Mouse (Mus musculus): Measurements from ENCODE around the gene Cnksr2.

Cnksr2 gene

GRCm38 (mm10) chrX:158043057-158043843 is at the start of gene Cnksr2:
Cnksr2 (minus strand) TSS chrX:158043294.
- no peak for DNase-seq (ENCODE audit: extremely low read depth, low read depth)

- DNase-seq (ENCODE audit: extremely low read depth, low read depth), result no peak
Measured at GRCm38 (mm10) chrX:158043844-158044140, 698 bp upstream of the Cnksr2 start.

- DNase-seq (ENCODE audit: extremely low read depth, low read depth), result no peak
Measured at GRCm38 (mm10) chrX:158042255-158043056, 638 bp downstream of the Cnksr2 start.

- no peak for DNase-seq (ENCODE audit: extremely low read depth, low read depth)
Measured at GRCm38 (mm10) chrX:158041703-158042102, 1.4 kb downstream of the Cnksr2 start.

- peak; percentile 33 for DNase-seq (ENCODE audit: extremely low read depth, low read depth)
Measured at GRCm38 (mm10) chrX:157951698-157952097, 91.4 kb downstream of the Cnksr2 start.

- no peak for DNase-seq (ENCODE audit: extremely low read depth, low read depth)
Measured at GRCm38 (mm10) chrX:157949256-157949655, 93.8 kb downstream of the Cnksr2 start.

GRCm38 (mm10) chrX:157945121-157945520 is 98.0 kb downstream of the Cnksr2 start:
- DNase-seq (ENCODE audit: extremely low read depth, low read depth), result no peak

GRCm38 (mm10) chrX:157936611-157937010 is 106.5 kb downstream of the Cnksr2 start:
- DNase-seq (ENCODE audit: extremely low read depth, low read depth), result no peak

- no peak for DNase-seq (ENCODE audit: extremely low read depth, low read depth)
Measured at GRCm38 (mm10) chrX:157920093-157920492, 123.0 kb downstream of the Cnksr2 start.

- DNase-seq (ENCODE audit: extremely low read depth, low read depth), result no peak
Measured at GRCm38 (mm10) chrX:157829983-157830382, 213.1 kb downstream of the Cnksr2 start.

GRCm38 (mm10) chrX:157818921-157819260 is 224.2 kb downstream of the Cnksr2 start:
- no peak for DNase-seq (ENCODE audit: extremely low read depth, low read depth)

- DNase-seq (ENCODE audit: extremely low read depth, low read depth), result no peak
Measured at GRCm38 (mm10) chrX:157818207-157818920, 224.7 kb downstream of the Cnksr2 start, which contains the start of gene Klhl34. Klhl34 (plus strand) TSS chrX:157818435.

GRCm38 (mm10) chrX:157817571-157818206 is 225.4 kb downstream of the Cnksr2 start:
- DNase-seq (ENCODE audit: extremely low read depth, low read depth), result no peak

- no peak for DNase-seq (ENCODE audit: extremely low read depth, low read depth)
Measured at GRCm38 (mm10) chrX:157809721-157810120, 233.4 kb downstream of the Cnksr2 start.

- DNase-seq (ENCODE audit: extremely low read depth, low read depth), result no peak
Measured at GRCm38 (mm10) chrX:157801669-157802068, 241.4 kb downstream of the Cnksr2 start.
